Mouse (Mus musculus) intestine, postnatal 0 days (tissue): ENCODE results near the gene Rsph14. TPM values are rescaled to one million over a fixed set of nuclear protein-coding genes. Genes with fewer than 3 reads are reported as not detected.

ENCODE experiments used
- ATAC-seq: fragments of 200-750 bp; cut with Nextera tagmentation; 2 replicates; pipeline ENCODE4 v1.8.0; 2017; ENCODE audit warnings: mild to moderate bottlenecking, moderate TSS enrichment, moderate library complexity
- H3K27ac ChIP-seq: fragments of 300-500 bp; sonication (generic); 2 replicates; pipeline ENCODE4 v1.5.1; 2014; ENCODE audit warnings: mild to moderate bottlenecking, low read depth, low read length, moderate library complexity
- H3K27me3 ChIP-seq: fragments of 300-500 bp; sonication (generic); replicated peaks from 2 replicates; pipeline ENCODE4 v1.6.1; 2014; ENCODE audit warnings: low read length, mixed read lengths; ENCODE audit not compliant: control insufficient read depth, insufficient read depth
- H3K36me3 ChIP-seq: fragments of 300-500 bp; sonication (generic); 2 replicates; pipeline ENCODE4 v1.6.1; 2014; ENCODE audit warnings: mild to moderate bottlenecking, moderate library complexity; ENCODE audit not compliant: control insufficient read depth, insufficient read depth
- H3K4me1 ChIP-seq: fragments of 300-500 bp; sonication (generic); replicated peaks from 2 replicates; pipeline ENCODE4 v1.6.1; 2014; ENCODE audit warnings: antibody characterized with exemption, low read length, mixed read lengths; ENCODE audit not compliant: control insufficient read depth, insufficient read depth
- H3K4me2 ChIP-seq: fragments of 300-500 bp; sonication (generic); replicated peaks from 2 replicates; pipeline ENCODE4 v1.6.1; 2014; ENCODE audit warnings: low read depth, mild to moderate bottlenecking, moderate library complexity
- H3K4me3 ChIP-seq: fragments of 300-500 bp; sonication (generic); 2 replicates; pipeline ENCODE4 v1.5.1; 2014; ENCODE audit warnings: low read depth, low read length
- H3K9ac ChIP-seq: fragments of 300-500 bp; sonication (generic); 2 replicates; pipeline ENCODE4 v1.6.1; 2014; ENCODE audit warnings: mild to moderate bottlenecking, low read depth, low read length
- H3K9me3 ChIP-seq: fragments of 300-500 bp; sonication (generic); 2 replicates; pipeline ENCODE4 v1.6.1; 2016; ENCODE audit warnings: mixed run types; ENCODE audit not compliant: control insufficient read depth
- CTCF ChIP-seq: sonication (generic); IDR thresholded peaks from 2 replicates; pipeline ENCODE4 v1.5.1; 2016; ENCODE audit warnings: low read depth, mild to moderate bottlenecking, control low read depth, antibody characterized with exemption, moderate library complexity
- WGBS: fragments of 180-500 bp; shearing (Covaris S2); extraction: QIAGEN DNeasy Blood & Tissue Kit; methylation state at CpG from one replicate; pipeline ENCODE4 v1.1.7; 2014; 5-methylcytosine and 5-hydroxymethylcytosine counted together
- polyA plus RNA-seq: library from polyadenylated mRNA; unstranded; fragments of >200 nt; fragmentation: Nextera tagmentation; extraction: Ambion mirVana; gene quantifications from 2 replicates; pipeline ENCODE4 v1.2.1, GENCODE M21; 2015

Rsph14 gene
- polyA plus RNA-seq, 1 experiment from 2014 or later: not detected

DNA sequence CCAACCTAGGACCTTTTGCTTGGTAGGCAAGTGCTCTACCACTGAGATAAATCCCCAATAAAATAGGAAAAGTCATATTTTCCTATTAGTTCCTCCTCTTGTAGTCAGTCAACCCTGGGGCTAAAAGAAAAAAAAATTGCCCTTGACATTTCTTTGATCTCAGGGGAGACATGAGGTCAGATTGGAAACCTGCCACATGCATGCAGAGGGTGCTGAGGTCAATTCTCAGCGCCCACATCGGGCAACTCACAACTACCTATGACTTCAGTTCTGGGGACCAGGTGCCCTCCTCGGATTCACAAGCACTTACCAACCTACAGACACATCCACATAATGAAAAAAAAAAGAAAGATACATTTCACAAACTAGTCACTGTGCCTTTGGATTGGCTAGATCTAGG lies 2.2 kb downstream of the Rsph14 start:
- no peaks in the 10 kb centered on the region for H3K36me3 ChIP-seq
- no peak for TF ChIP-seq CTCF
- no peaks in the 10 kb centered on the region for H3K9me3 ChIP-seq
- ATAC-seq: no peak
- H3K4me1 ChIP-seq: no peaks in the 10 kb centered on the region
- no peak overlapping the region for H3K4me2 ChIP-seq
- H3K4me3 ChIP-seq: no peak overlapping the region
- no peak overlapping the region for H3K27ac ChIP-seq
- no peak overlapping the region for H3K9ac ChIP-seq
- no peaks in the 10 kb centered on the region for H3K27me3 ChIP-seq
- 76% methylated on average over 3 of the region's 3 CpGs for WGBS

DNA sequence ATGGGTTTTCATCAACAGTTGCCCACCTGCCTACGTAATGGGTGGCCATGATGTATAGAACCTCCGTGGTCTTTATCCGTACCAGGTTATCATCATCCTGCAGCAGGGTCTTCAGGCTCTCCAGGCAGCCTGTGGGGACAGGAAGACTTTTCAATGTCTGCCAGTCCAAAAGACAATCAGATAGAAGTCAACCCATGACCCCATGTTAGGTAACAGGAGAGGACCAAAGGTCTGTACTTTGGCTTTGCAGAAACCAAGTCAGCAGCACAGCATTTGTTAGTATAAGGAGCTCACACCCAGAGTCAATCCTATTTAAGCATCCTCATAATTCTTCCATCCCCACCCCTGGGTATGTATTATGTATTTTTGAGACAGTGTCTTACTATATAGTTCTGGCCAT lies 2.7 kb downstream of the Rsph14 start:
- Histone ChIP-seq H3K27me3 (no peaks in the 10 kb centered on the region), H3K36me3 (no peaks in the 10 kb centered on the region), H3K4me1 (no peaks in the 10 kb centered on the region), H3K4me3 (no peak overlapping the region), H3K9ac (no peak overlapping the region), H3K4me2 (no peak overlapping the region), H3K9me3 (no peaks in the 10 kb centered on the region), H3K27ac (no peak overlapping the region)
- no peak for ATAC-seq
- 94% methylated on average over 3 of the region's 3 CpGs for WGBS
- TF ChIP-seq CTCF: no peak

DNA sequence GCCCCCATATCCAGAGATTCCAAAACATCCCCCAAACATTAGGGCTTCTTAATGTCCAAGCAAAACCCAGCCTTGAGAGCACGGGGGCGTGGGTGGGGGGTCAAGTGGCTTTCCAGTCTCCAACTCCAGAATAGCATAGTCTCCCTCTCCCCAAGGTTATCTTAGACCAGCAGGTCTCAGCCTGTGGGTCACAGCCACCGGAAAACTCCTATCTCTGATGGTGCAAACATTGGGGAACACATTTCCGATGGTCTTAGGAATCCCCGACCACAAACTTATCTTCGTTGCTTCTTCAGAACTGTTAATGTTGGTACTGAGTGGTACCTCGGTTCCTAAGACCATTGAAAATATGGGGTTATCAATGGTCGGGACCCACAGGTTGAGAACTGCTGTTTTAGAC lies 3.6 kb downstream of the Rsph14 start:
- no peaks in the 10 kb centered on the region for H3K36me3 ChIP-seq
- no peaks in the 10 kb centered on the region for H3K27me3 ChIP-seq
- no peak for ATAC-seq
- H3K9ac ChIP-seq: no peak overlapping the region
- no peak overlapping the region for H3K4me2 ChIP-seq
- 88% methylated on average over 8 of the region's 8 CpGs for WGBS
- no peak overlapping the region for H3K27ac ChIP-seq
- H3K9me3 ChIP-seq: no peaks in the 10 kb centered on the region
- no peak overlapping the region for H3K4me3 ChIP-seq
- no peak for TF ChIP-seq CTCF
- no peaks in the 10 kb centered on the region for H3K4me1 ChIP-seq

- 66% methylated on average over 8 of the region's 8 CpGs for WGBS
- no peak for TF ChIP-seq CTCF
- Histone ChIP-seq H3K27ac (no peak overlapping the region), H3K27me3 (no peaks in the 10 kb centered on the region), H3K4me1 (no peaks in the 10 kb centered on the region), H3K9ac (no peak overlapping the region), H3K4me3 (no peak overlapping the region), H3K36me3 (no peaks in the 10 kb centered on the region), H3K4me2 (no peak overlapping the region), H3K9me3 (no peaks in the 10 kb centered on the region)
- ATAC-seq: no peak
These were observed 5.9 kb downstream of the Rsph14 start for GRCm38 (mm10) chr10:75026491-75026890.

- 8% methylated on average over 6 of the region's 6 CpGs for WGBS
- Histone ChIP-seq H3K4me1 (no peaks in the 10 kb centered on the region), H3K4me3 (no peak overlapping the region), H3K9me3 (no peaks in the 10 kb centered on the region), H3K27me3 (no peaks in the 10 kb centered on the region), H3K4me2 (no peak overlapping the region), H3K36me3 (no peaks in the 10 kb centered on the region), H3K27ac (no peak overlapping the region), H3K9ac (no peak overlapping the region)
- TF ChIP-seq CTCF: peak; percentile 96
- ATAC-seq: no peak
These were observed 11.2 kb downstream of the Rsph14 start for GRCm38 (mm10) chr10:75021138-75021537.

DNA sequence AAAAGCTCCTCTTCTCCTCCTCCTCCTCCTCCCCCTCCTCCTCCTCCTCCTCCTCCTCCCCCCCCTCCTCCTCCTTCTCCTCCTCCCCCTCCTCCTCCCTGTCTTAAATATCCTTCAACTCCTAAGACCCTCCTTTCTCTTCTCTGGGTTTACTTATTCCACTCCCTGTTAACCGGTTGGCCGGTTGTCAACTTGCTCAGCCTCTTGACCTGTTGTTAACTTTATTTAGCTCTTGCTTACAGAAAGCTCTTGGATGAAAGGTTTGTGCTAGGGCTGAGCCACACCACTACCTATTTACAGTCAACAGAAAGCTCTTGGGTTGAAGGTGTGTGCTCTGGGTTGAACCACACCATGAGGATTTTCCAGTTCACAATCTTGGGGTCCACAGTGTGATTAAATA lies 12.1 kb downstream of the Rsph14 start:
- H3K4me1 ChIP-seq: no peaks in the 10 kb centered on the region
- H3K36me3 ChIP-seq: no peaks in the 10 kb centered on the region
- H3K27me3 ChIP-seq: no peaks in the 10 kb centered on the region
- no peak overlapping the region for H3K9ac ChIP-seq
- WGBS: 29% methylated on average over 2 of the region's 2 CpGs
- no peak for ATAC-seq
- no peak overlapping the region for H3K4me3 ChIP-seq
- no peak for TF ChIP-seq CTCF
- H3K27ac ChIP-seq: no peak overlapping the region
- H3K4me2 ChIP-seq: no peak overlapping the region
- H3K9me3 ChIP-seq: no peaks in the 10 kb centered on the region

DNA sequence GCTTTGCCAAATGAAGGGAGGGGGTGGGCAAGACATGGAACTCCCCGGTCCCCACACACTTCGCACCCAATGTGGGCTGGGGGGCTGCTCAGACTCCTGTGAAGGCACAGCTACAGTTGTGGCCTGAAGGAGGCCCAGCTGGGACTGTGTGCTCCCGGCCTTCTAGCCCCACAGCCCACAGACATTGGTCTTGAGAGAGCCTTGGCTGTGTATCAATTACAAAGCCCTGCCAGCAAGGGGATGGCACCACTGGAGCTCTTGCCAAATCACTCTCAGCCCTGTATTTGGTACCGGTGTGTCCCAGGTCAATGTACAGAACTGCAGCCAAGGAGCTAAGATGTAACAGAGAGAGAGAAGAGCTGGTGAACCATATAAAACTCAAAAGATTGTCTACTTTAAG lies 15.9 kb downstream of the Rsph14 start:
- Histone ChIP-seq H3K27ac (no peak overlapping the region), H3K36me3 (no peaks in the 10 kb centered on the region), H3K4me3 (no peak overlapping the region), H3K9ac (no peak overlapping the region), H3K27me3 (no peaks in the 10 kb centered on the region), H3K4me1 (no peaks in the 10 kb centered on the region), H3K4me2 (no peak overlapping the region), H3K9me3 (no peaks in the 10 kb centered on the region)
- WGBS: 83% methylated on average over 4 of the region's 4 CpGs
- TF ChIP-seq CTCF: no peak
- ATAC-seq: no peak
